Mouse (Mus musculus): ENCODE results near the gene Kcnn4. TPM values are rescaled to one million over a fixed set of nuclear protein-coding genes. Genes with fewer than 3 reads are reported as not detected.

Gene Kcnn4
- polyA plus RNA-seq, 1 experiment = 180 TPM

GRCm38 (mm10) chr7:24413630-24414029, 43.6 kb downstream of the Kcnn4 start:
- Histone ChIP-seq H3K27ac (ENCODE audit: control insufficient read depth, insufficient read depth, low read depth, low read length, poor library complexity) (no peak overlapping the region; the same call in 1 of the 2 replicates), H3K4me3 (replicated peaks; ENCODE audit: control insufficient read depth, low read depth, low read length) (no peak overlapping the region), H3K4me1 (ENCODE audit: control insufficient read depth, insufficient read depth, low read length) (no peaks in the 10 kb centered on the region; the same call in 1 of the 2 replicates)
- 68% methylated on average over 3 of the region's 3 CpGs for WGBS
- no peak for TF ChIP-seq CTCF (IDR thresholded peaks at IDR 0.05; ENCODE audit: control insufficient read depth, insufficient read depth, low read length)
- TF ChIP-seq POLR2A (IDR thresholded peaks at IDR 0.05; ENCODE audit: borderline replicate concordance, control insufficient read depth, low read depth, low read length) = no peak

GRCm38 (mm10) chr7:24415261-24415660, 45.2 kb downstream of the Kcnn4 start:
- WGBS = 84% methylated on average over 7 of the region's 7 CpGs
- Histone ChIP-seq H3K27ac (ENCODE audit: control insufficient read depth, insufficient read depth, low read depth, low read length, poor library complexity) (no peak overlapping the region), H3K4me3 (replicated peaks; ENCODE audit: control insufficient read depth, low read depth, low read length) (no peak overlapping the region), H3K4me1 (ENCODE audit: control insufficient read depth, insufficient read depth, low read length) (no peaks in the 10 kb centered on the region; the same call in 1 of the 2 replicates)
- TF ChIP-seq CTCF (IDR thresholded peaks at IDR 0.05; ENCODE audit: control insufficient read depth, insufficient read depth, low read length) = no peak
- TF ChIP-seq POLR2A (IDR thresholded peaks at IDR 0.05; ENCODE audit: borderline replicate concordance, control insufficient read depth, low read depth, low read length) = no peak

- Histone ChIP-seq H3K4me1 (ENCODE audit: control insufficient read depth, insufficient read depth, low read length) (no peaks in the 10 kb centered on the region), H3K4me3 (replicated peaks; ENCODE audit: control insufficient read depth, low read depth, low read length) (no peak overlapping the region), H3K27ac (ENCODE audit: control insufficient read depth, insufficient read depth, low read depth, low read length, poor library complexity) (no peak overlapping the region)
- WGBS = 93% methylated on average over 8 of the region's 8 CpGs
- TF ChIP-seq CTCF (IDR thresholded peaks at IDR 0.05; ENCODE audit: control insufficient read depth, insufficient read depth, low read length) = no peak
- no peak for TF ChIP-seq POLR2A (IDR thresholded peaks at IDR 0.05; ENCODE audit: borderline replicate concordance, control insufficient read depth, low read depth, low read length)
Measured at GRCm38 (mm10) chr7:24419579-24419978, 49.5 kb downstream of the Kcnn4 start.

GRCm38 (mm10) chr7:24421648-24422047, 51.6 kb downstream of the Kcnn4 start:
- Histone ChIP-seq H3K4me3 (replicated peaks; ENCODE audit: control insufficient read depth, low read depth, low read length) (no peak overlapping the region), H3K4me1 (ENCODE audit: control insufficient read depth, insufficient read depth, low read length) (no peaks in the 10 kb centered on the region), H3K27ac (ENCODE audit: control insufficient read depth, insufficient read depth, low read depth, low read length, poor library complexity) (no peak overlapping the region)
- no peak for TF ChIP-seq POLR2A (IDR thresholded peaks at IDR 0.05; ENCODE audit: borderline replicate concordance, control insufficient read depth, low read depth, low read length)
- TF ChIP-seq CTCF (IDR thresholded peaks at IDR 0.05; ENCODE audit: control insufficient read depth, insufficient read depth, low read length) = no peak
- 84% methylated on average over 7 of the region's 7 CpGs for WGBS

GRCm38 (mm10) chr7:24422251-24422650, 52.2 kb downstream of the Kcnn4 start:
- TF ChIP-seq POLR2A (IDR thresholded peaks at IDR 0.05; ENCODE audit: borderline replicate concordance, control insufficient read depth, low read depth, low read length) = no peak
- TF ChIP-seq CTCF (IDR thresholded peaks at IDR 0.05; ENCODE audit: control insufficient read depth, insufficient read depth, low read length) = no peak
- Histone ChIP-seq H3K27ac (ENCODE audit: control insufficient read depth, insufficient read depth, low read depth, low read length, poor library complexity) (no peak overlapping the region), H3K4me3 (replicated peaks; ENCODE audit: control insufficient read depth, low read depth, low read length) (no peak overlapping the region), H3K4me1 (ENCODE audit: control insufficient read depth, insufficient read depth, low read length) (no peaks in the 10 kb centered on the region)
- WGBS = 88% methylated on average over 8 of the region's 8 CpGs

GRCm38 (mm10) chr7:24423107-24423763, 53.2 kb downstream of the Kcnn4 start:
- H3K4me1 ChIP-seq (ENCODE audit: control insufficient read depth, insufficient read depth, low read length) = no peaks in the 10 kb centered on the region
- TF ChIP-seq CTCF (IDR thresholded peaks at IDR 0.05; ENCODE audit: control insufficient read depth, insufficient read depth, low read length) = no peak
- TF ChIP-seq POLR2A (IDR thresholded peaks at IDR 0.05; ENCODE audit: borderline replicate concordance, control insufficient read depth, low read depth, low read length) = no peak
- no peak overlapping the region for H3K27ac ChIP-seq (ENCODE audit: control insufficient read depth, insufficient read depth, low read depth, low read length, poor library complexity)
- WGBS = 88% methylated on average over 15 of the region's 15 CpGs
- no peak overlapping the region for H3K4me3 ChIP-seq (replicated peaks; ENCODE audit: control insufficient read depth, low read depth, low read length)

GRCm38 (mm10) chr7:24423956-24424732, 54.1 kb downstream of the Kcnn4 start:
- Histone ChIP-seq H3K4me1 (ENCODE audit: control insufficient read depth, insufficient read depth, low read length) (no peaks in the 10 kb centered on the region), H3K4me3 (replicated peaks; ENCODE audit: control insufficient read depth, low read depth, low read length) (no peak overlapping the region), H3K27ac (ENCODE audit: control insufficient read depth, insufficient read depth, low read depth, low read length, poor library complexity) (no peak overlapping the region)
- WGBS = 81% methylated on average over 12 of the region's 12 CpGs
- no peak for TF ChIP-seq POLR2A (IDR thresholded peaks at IDR 0.05; ENCODE audit: borderline replicate concordance, control insufficient read depth, low read depth, low read length)
- no peak for TF ChIP-seq CTCF (IDR thresholded peaks at IDR 0.05; ENCODE audit: control insufficient read depth, insufficient read depth, low read length)

GRCm38 (mm10) chr7:24425919-24426318, 55.9 kb downstream of the Kcnn4 start:
- Histone ChIP-seq H3K27ac (ENCODE audit: control insufficient read depth, insufficient read depth, low read depth, low read length, poor library complexity) (no peak overlapping the region), H3K4me3 (replicated peaks; ENCODE audit: control insufficient read depth, low read depth, low read length) (no peak overlapping the region), H3K4me1 (ENCODE audit: control insufficient read depth, insufficient read depth, low read length) (no peaks in the 10 kb centered on the region)
- 81% methylated on average over 9 of the region's 9 CpGs for WGBS
- TF ChIP-seq CTCF (IDR thresholded peaks at IDR 0.05; ENCODE audit: control insufficient read depth, insufficient read depth, low read length) = no peak
- TF ChIP-seq POLR2A (IDR thresholded peaks at IDR 0.05; ENCODE audit: borderline replicate concordance, control insufficient read depth, low read depth, low read length) = no peak

Data from bone marrow, adult 2 months (tissue).